Mouse (Mus musculus) olfactory bulb, adult 2 months (tissue): Measurements from ENCODE around the gene Tas2r102. TPM values are rescaled to one million over a fixed set of nuclear protein-coding genes. Genes with fewer than 3 reads are reported as not detected.

Experiments used
- H3K27ac ChIP-seq: fragments of 200-500 bp; 2 replicates; pipeline ENCODE4 v1.5.1; 2012; ENCODE audit warnings: low read depth, low read length; ENCODE audit not compliant: insufficient read depth
- H3K4me1 ChIP-seq: fragments of 200-500 bp; 2 replicates; pipeline ENCODE4 v1.6.1; 2012; ENCODE audit warnings: low read length; ENCODE audit not compliant: control insufficient read depth, insufficient read depth
- H3K4me3 ChIP-seq: fragments of 200-500 bp; 2 replicates; pipeline ENCODE4 v1.5.1; 2012; ENCODE audit warnings: mild to moderate bottlenecking, low read depth, low read length, moderate library complexity; ENCODE audit not compliant: insufficient read depth
- CTCF ChIP-seq: fragments of 200-500 bp; IDR thresholded peaks from 2 replicates; pipeline ENCODE4 v1.5.1; 2012; ENCODE audit warnings: low read depth, mild to moderate bottlenecking, low read length, moderate library complexity; ENCODE audit not compliant: insufficient read depth
- POLR2A ChIP-seq: fragments of 200-500 bp; IDR thresholded peaks from 2 replicates; pipeline ENCODE4 v1.6.1; 2012; ENCODE audit warnings: mild to moderate bottlenecking, low read depth, low read length, moderate library complexity; ENCODE audit not compliant: insufficient read depth
- WGBS: fragments of 180-500 bp; shearing (Covaris S2); methylation state at CpG from one replicate; pipeline ENCODE4 v1.1.7; 2018; 5-methylcytosine and 5-hydroxymethylcytosine counted together
- polyA plus RNA-seq: library from polyadenylated mRNA; stranded (reverse); fragments of >200 nt; gene quantifications from 2 replicates; pipeline ENCODE4 v1.2.4, GENCODE M21; 2012; ENCODE audit warnings: low replicate concordance; ENCODE audit not compliant: missing spikeins, insufficient read depth, insufficient read length

Gene Tas2r102
- polyA plus RNA-seq, result not detected in 2 replicates

DNA sequence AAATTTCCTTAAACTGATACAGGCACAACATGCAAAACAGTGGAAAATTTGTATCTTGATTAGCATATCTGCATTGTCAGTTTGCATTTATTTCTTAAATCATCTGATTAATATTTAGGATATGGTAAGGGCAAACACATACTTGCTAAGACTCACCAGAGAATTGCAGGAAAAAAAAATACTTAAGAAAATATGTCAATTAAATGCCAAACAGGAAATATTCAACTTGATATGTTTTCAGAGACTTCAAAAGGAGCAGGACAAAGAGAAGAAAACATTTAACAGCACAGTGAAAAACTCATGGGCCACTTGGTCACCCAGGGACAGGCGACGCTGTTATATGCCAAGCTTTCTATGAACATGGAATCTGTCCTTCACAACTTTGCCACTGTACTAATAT is at the start of gene Tas2r102:
Gene Tas2r102 (plus strand): TSS at position 301 of the 400 bp plus-strand sequence.
- no peaks in the 10 kb centered on the region for H3K4me1 ChIP-seq
- TF ChIP-seq CTCF, result no peak
- no peak for TF ChIP-seq POLR2A
- H3K4me3 ChIP-seq, result no peak within 1 kb of the TSS
- 95% methylated on average over 2 of the region's 2 CpGs for WGBS
- no peak within 1 kb of the TSS for H3K27ac ChIP-seq

DNA sequence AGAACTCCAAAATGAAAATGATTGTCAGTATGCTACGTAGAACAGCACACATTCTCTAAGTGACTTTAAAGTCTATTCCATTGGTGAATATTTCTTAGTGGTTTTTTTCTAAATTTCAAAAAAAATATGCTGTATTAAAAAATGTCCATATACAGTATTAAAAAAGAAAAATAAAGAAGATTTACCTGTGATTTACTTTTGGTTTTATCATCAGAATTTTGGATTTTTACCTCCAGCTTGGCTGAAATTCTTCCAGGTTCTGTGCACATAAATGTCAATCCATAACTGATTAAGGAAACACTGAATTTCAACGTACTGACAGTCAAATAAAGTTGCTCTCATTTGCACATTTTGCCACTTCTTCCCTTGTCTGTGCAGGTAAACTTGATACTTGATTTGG is 24.0 kb upstream of the Tas2r102 start, which contains the start of gene Tas2r115:
Gene Tas2r115 (minus strand): TSS at position 101 of the 400 bp plus-strand sequence.
- TF ChIP-seq CTCF (no peak), POLR2A (no peak)
- H3K27ac ChIP-seq, result no peak within 1 kb of the TSS
- H3K4me1 ChIP-seq, result no peaks in the 10 kb centered on the region
- 68% methylated on average over 2 of the region's 2 CpGs for WGBS
- no peak within 1 kb of the TSS for H3K4me3 ChIP-seq

DNA sequence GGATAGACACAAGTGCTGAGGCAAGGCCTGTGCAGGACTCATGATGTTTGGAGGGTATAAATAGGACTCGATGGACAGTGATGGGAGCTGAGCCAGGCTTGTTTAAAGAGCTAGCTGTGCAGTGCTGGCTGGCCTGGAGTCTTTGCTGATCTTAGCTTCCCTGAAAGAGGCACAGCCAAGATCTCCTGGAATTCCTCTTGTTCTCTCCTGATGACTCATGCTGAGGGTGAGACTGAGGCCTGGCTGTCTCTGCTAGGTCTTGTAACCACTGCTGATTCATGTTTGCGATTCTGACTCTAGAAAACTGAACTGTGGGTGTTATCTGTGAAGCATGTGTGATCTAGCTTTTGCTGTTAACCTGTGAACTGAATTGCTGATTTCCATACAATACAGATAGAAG is 11.7 kb upstream of the Tas2r102 start:
- no peak for TF ChIP-seq CTCF
- no peak for TF ChIP-seq POLR2A
- Histone ChIP-seq H3K27ac (no peak overlapping the region), H3K4me3 (no peak overlapping the region), H3K4me1 (no peaks in the 10 kb centered on the region)
- 86% methylated on average over 2 of the region's 2 CpGs for WGBS

DNA sequence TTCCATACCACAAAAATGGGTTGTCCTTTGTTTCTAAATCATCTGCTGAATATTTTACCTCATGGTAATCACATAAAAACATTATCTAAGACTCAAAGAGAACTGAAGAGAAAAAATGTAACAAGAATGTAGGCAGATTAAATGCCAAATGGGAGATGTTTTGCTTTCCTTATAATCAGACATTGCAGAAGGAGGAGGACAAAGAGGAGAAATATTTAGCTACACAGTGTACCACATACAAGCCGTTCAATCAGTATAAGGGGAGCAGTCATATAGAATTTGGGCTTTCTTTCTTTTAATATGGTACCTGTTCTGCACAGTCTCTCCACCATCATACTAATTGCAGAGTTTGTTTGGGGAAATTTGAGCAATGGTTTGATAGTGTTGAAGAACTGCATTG is 7.5 kb upstream of the Tas2r102 start, which contains the start of gene Tas2r124:
Gene Tas2r124 (plus strand): TSS at position 301 of the 400 bp plus-strand sequence.
- TF ChIP-seq CTCF, result no peak
- TF ChIP-seq POLR2A, result no peak
- Histone ChIP-seq H3K27ac (no peak within 1 kb of the TSS), H3K4me3 (no peak within 1 kb of the TSS), H3K4me1 (no peaks in the 10 kb centered on the region)
- 71% methylated on average over 1 of the region's 1 CpGs for WGBS

DNA sequence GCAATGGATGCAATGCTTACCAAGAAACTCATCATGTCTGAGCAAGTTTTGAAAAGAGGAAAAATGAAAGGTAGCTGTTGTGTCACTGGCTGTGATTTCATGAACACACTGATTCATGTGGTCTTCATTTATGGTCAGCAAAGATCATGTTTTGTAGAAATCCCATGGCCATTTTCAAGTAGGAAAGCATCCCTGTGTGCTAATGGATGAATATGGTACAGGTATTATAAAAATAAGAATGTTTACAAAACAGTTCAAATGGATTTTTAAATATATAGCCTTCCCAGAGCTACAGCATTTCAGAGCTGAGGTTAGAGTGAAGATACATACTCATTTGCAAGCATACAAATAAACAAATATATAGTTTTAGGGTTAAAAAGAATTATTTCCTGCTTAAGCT is 16.1 kb downstream of the Tas2r102 start, which contains the start of gene Tas2r136:
Gene Tas2r136 (minus strand): TSS at position 101 of the 400 bp plus-strand sequence.
- Histone ChIP-seq H3K4me1 (no peaks in the 10 kb centered on the region), H3K27ac (no peak within 1 kb of the TSS), H3K4me3 (no peak within 1 kb of the TSS)
- TF ChIP-seq CTCF (no peak), POLR2A (no peak)

DNA sequence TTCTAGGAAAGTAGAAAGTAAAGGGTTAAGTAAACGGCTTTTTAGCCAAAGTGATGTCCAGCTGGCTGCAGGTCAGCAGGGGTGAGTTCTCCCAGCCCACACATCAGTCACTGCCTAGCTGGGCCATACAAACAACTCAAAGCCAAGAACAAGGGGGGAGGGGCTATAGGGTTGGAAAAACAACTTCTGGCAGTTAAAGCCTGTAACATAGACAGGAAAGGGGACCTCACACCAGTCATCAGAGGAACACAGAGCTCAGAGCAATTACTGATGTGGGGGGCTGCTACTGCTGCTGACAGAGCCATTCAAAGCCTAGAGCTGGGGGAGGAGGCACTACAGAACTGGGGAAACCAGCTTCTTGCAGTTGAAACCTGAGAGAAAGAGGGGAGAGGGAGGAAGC is 33.5 kb downstream of the Tas2r102 start:
- Histone ChIP-seq H3K27ac (no peak overlapping the region), H3K4me1 (no peaks in the 10 kb centered on the region), H3K4me3 (no peak overlapping the region)
- no peak for TF ChIP-seq CTCF
- no peak for TF ChIP-seq POLR2A
- WGBS, result 29% methylated on average over 1 of the region's 1 CpGs

DNA sequence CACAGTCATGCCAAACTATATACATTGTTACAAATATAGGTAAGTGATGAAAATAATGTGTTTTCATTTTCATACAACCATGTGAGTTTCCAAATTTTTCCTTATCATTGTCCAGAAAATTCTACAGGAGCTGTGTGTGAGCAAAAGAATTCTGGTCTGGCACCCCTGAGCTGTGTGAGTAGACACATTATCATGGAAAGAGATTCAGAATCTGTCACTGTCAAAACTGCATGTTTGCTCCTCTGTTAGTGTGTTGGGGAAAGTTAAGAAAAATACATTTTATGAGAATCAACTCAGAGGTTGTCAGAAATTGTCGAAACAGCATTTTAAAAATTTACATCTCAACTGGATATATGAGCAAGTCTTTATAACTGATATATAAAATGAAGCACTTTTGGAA is 40.6 kb downstream of the Tas2r102 start, which contains the start of gene Tas2r117:
Gene Tas2r117 (plus strand): TSS at position 301 of the 400 bp plus-strand sequence.
- WGBS, result 73% methylated on average over 1 of the region's 1 CpGs
- no peaks in the 10 kb centered on the region for H3K4me1 ChIP-seq
- TF ChIP-seq CTCF, result no peak
- TF ChIP-seq POLR2A, result no peak
- H3K27ac ChIP-seq, result no peak within 1 kb of the TSS
- H3K4me3 ChIP-seq, result no peak within 1 kb of the TSS

Other genes starting within 250 kb of the Tas2r102 start
- not detected in 2 replicates for gene Prh1, start 192.3 kb upstream of the Tas2r102 start, polyA plus RNA-seq
- not detected in 2 replicates for gene Prp2, start 166.2 kb upstream of the Tas2r102 start, polyA plus RNA-seq
- gene A630073D07Rik, start 110.6 kb upstream of the Tas2r102 start, polyA plus RNA-seq, result not detected in 2 replicates
- not detected in 2 replicates for gene Tas2r120, start 105.2 kb upstream of the Tas2r102 start, polyA plus RNA-seq
- not detected in 2 replicates for gene Tas2r121, start 61.1 kb upstream of the Tas2r102 start, polyA plus RNA-seq
- not detected in 2 replicates for gene Tas2r122, start 50.2 kb upstream of the Tas2r102 start, polyA plus RNA-seq
- not detected in 2 replicates for gene Tas2r115, start 24.1 kb upstream of the Tas2r102 start, polyA plus RNA-seq
- gene Tas2r124, start 7.4 kb upstream of the Tas2r102 start, polyA plus RNA-seq, result not detected in 2 replicates
- gene Tas2r136, start 16.0 kb downstream of the Tas2r102 start, polyA plus RNA-seq, result not detected in 2 replicates
- gene Tas2r117, start 40.7 kb downstream of the Tas2r102 start, polyA plus RNA-seq, result not detected in 2 replicates
- gene Tas2r123, start 85.0 kb downstream of the Tas2r102 start, polyA plus RNA-seq, result not detected in 2 replicates
- not detected in 2 replicates for gene Tas2r116, start 93.3 kb downstream of the Tas2r102 start, polyA plus RNA-seq
- gene Tas2r110, start 105.9 kb downstream of the Tas2r102 start, polyA plus RNA-seq, result not detected in 2 replicates
- not detected in 2 replicates for gene Tas2r113, start 130.9 kb downstream of the Tas2r102 start, polyA plus RNA-seq
- gene Tas2r125, start 147.5 kb downstream of the Tas2r102 start, polyA plus RNA-seq, result not detected in 2 replicates
- gene Tas2r129, start 189.0 kb downstream of the Tas2r102 start, polyA plus RNA-seq, result not detected in 2 replicates
- gene Tas2r131, start 195.8 kb downstream of the Tas2r102 start, polyA plus RNA-seq, result not detected in 2 replicates
- not detected in 2 replicates for gene Tas2r109, start 218.8 kb downstream of the Tas2r102 start, polyA plus RNA-seq